Mouse (Mus musculus) bone marrow macrophage, adult 2 months (primary cell): ENCODE results near the gene Ube2d3.

Experiments
- CTCF ChIP-seq: IDR thresholded peaks from 2 replicates; pipeline ENCODE4 v1.5.1; 2012; ENCODE audit warnings: low read depth, mild to moderate bottlenecking, low read length, moderate library complexity
- POLR2A ChIP-seq: IDR thresholded peaks from 2 replicates; pipeline ENCODE4 v1.6.1; 2012; ENCODE audit warnings: mild to moderate bottlenecking, low read depth, low read length, borderline replicate concordance

DNA sequence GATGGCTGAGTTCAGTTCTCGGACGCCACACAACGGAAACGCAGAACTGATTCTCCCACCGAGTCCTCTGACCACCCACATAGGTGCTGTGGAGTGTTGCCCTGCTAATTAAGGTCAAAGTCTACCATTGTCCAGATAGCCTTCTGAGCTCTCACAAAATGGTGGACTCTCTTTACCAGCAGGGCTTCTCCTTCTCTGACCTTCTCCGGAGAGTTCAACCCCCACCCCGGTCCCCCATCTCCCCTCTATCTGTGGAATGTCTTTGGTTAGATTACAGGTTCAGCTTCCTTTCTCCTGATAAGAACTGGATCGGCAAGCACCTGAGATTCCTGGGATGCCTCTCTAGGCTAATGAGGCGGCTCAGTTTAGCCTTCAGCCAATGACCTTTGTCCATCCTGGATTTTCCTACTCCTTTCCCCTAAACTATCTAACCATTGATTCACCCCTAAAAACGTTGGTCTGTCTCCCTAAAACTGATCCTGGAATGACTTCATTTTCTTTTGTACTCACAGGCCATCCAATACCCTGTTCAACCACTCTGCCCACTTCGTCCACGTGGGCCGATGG, 68.0 kb downstream of the Ube2d3 start:
- TF ChIP-seq CTCF (no peak), POLR2A (no peak)
